In the genomic region with DNA sequence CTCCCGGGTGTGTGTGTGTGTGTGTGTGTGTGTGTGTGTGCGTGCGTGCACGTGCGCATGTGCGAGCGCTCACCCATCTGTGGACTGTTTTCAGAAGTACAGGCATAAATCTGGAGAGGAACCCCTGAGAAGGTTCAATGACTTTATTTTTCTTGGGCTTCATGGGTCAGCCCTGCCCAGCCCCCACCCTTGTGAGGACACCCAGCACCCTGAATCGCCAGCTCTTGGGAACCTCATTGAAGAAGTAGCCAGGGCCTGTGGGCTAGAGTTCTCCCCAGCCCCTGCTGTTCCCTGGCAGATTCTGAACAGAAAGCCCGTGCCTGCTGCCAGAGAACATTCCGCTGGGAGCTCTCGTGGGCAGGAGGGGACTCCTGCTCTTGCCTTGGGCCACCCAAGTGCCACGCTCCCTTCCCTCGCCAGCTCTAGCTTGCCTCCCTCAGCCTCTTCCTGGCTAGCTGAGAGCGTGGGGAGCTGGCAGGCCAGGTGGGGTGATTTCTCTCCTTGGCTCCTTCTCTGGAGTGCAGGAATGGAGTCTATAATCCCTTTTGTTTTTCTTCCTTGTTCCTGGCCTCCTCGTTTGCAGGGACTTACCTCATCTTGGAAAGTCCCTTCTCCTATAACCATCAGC, we compare ENCODE assay signal across 9 mouse cellular contexts. TPM values are rescaled to one million over a fixed set of nuclear protein-coding genes. Genes with fewer than 3 reads are reported as not detected.
DNase-seq lines count a peak whose midpoint lies in the region; ATAC-seq lines count a peak whose summit lies in the region.
"Had no signal": no experiment of that assay in that cellular context is flagged by ENCODE, and none has a peak within 500 bp of the region (broad histone marks: within the 10 kb centered on the region; RNA-seq: fewer than 3 reads in every experiment).

No protein-coding gene starts in this region.

- no peak overlapping the region for H3K9ac ChIP-seq in embryonic facial prominence, embryonic 12.5 days
- no peak overlapping the region for H3K9ac ChIP-seq in hindbrain, embryonic 16.5 days (ENCODE audit: low read depth, low read length)
- H3K9ac ChIP-seq in liver, embryonic 16.5 days (ENCODE audit: low read depth, low read length) = no peak overlapping the region
- H3K9ac ChIP-seq in stomach, embryonic 16.5 days (ENCODE audit: low read length) = peak overlapping the region; percentile 57

- H3K4me2 ChIP-seq in embryonic facial prominence, embryonic 12.5 days (replicated peaks) = no peak overlapping the region
- no peak overlapping the region for H3K4me2 ChIP-seq in hindbrain, embryonic 16.5 days (ENCODE audit: low read length)
- H3K4me2 ChIP-seq in liver, embryonic 16.5 days (ENCODE audit: low read depth, low read length) = no peak overlapping the region
- no peak overlapping the region for H3K4me2 ChIP-seq in stomach, embryonic 16.5 days (ENCODE audit: low read depth, low read length)

- no peaks in the 10 kb centered on the region for H3K9me3 ChIP-seq in embryonic facial prominence, embryonic 12.5 days
- H3K9me3 ChIP-seq in hindbrain, embryonic 16.5 days (ENCODE audit: control insufficient read depth, low read length) = no peaks in the 10 kb centered on the region
- no peaks in the 10 kb centered on the region for H3K9me3 ChIP-seq in liver, embryonic 16.5 days (replicated peaks; ENCODE audit: control insufficient read depth, low read length)
- H3K9me3 ChIP-seq in stomach, embryonic 16.5 days (replicated peaks; ENCODE audit: control insufficient read depth, low read length) = no peaks in the 10 kb centered on the region
- H3K9me3 ChIP-seq: megakaryocyte, embryonic 14.5 days had no signal

- ATAC-seq in embryonic facial prominence, embryonic 12.5 days (ENCODE audit: insufficient number of reproducible peaks, insufficient read depth, low FRiP score, low TSS enrichment) = no peak
- no peak for ATAC-seq in hindbrain, embryonic 16.5 days
- ATAC-seq in liver, embryonic 16.5 days (ENCODE audit: low read depth) = no peak
- no peak for ATAC-seq in stomach, embryonic 16.5 days (ENCODE audit: insufficient read depth, low FRiP score)
- no peak for ATAC-seq in megakaryocyte, adult 5-6 weeks (ENCODE audit: poor library complexity, severe bottlenecking)

- WGBS in embryonic facial prominence, embryonic 12.5 days = 77% methylated on average over 15 of the region's 15 CpGs
- 59% methylated on average over 15 of the region's 15 CpGs for WGBS in hindbrain, embryonic 16.5 days
- WGBS in liver, embryonic 16.5 days (ENCODE audit: insufficient replicate concordance) = 67% methylated on average over 15 of the region's 15 CpGs
- 80% methylated on average over 15 of the region's 15 CpGs for WGBS in stomach, embryonic 16.5 days

- no peaks in the 10 kb centered on the region for H3K27me3 ChIP-seq in embryonic facial prominence, embryonic 12.5 days
- no peaks in the 10 kb centered on the region for H3K27me3 ChIP-seq in hindbrain, embryonic 16.5 days (replicated peaks; ENCODE audit: control insufficient read depth, insufficient read depth, low read length)
- H3K27me3 ChIP-seq in liver, embryonic 16.5 days (ENCODE audit: control insufficient read depth, insufficient read depth, low read depth, low read length) = no peaks in the 10 kb centered on the region
- no peaks in the 10 kb centered on the region for H3K27me3 ChIP-seq in stomach, embryonic 16.5 days (ENCODE audit: control insufficient read depth, insufficient read depth, low read length)
- H3K27me3 ChIP-seq: megakaryocyte, embryonic 14.5 days had no signal

- DNase-seq in frontal cortex, postnatal 36 days (ENCODE audit: low spot score in 2 of 2) = peak; percentile 43 to 51
- DNase-seq in frontal cortex, postnatal 25 days (ENCODE audit: low spot score in 2 of 2) = no peak
- peak; percentile 53 to 55 for DNase-seq in B cell, adult 2 months

- peaks cover 48% of the 10 kb centered on the region for H3K4me1 ChIP-seq in embryonic facial prominence, embryonic 12.5 days
- H3K4me1 ChIP-seq in hindbrain, embryonic 16.5 days (ENCODE audit: control insufficient read depth, insufficient read depth, low read depth, low read length) = peaks cover 20% of the 10 kb centered on the region; the same call in 1 of the 2 replicates
- peaks cover 48% of the 10 kb centered on the region for H3K4me1 ChIP-seq in liver, embryonic 16.5 days (ENCODE audit: control insufficient read depth, low read depth, low read length)
- peaks cover 67% of the 10 kb centered on the region for H3K4me1 ChIP-seq in stomach, embryonic 16.5 days (ENCODE audit: control insufficient read depth, insufficient read depth, low read length)

- no peak overlapping the region for H3K4me3 ChIP-seq in embryonic facial prominence, embryonic 12.5 days
- H3K4me3 ChIP-seq in hindbrain, embryonic 16.5 days (ENCODE audit: low read length) = no peak overlapping the region
- no peak overlapping the region for H3K4me3 ChIP-seq in liver, embryonic 16.5 days (ENCODE audit: low read depth, low read length)
- H3K4me3 ChIP-seq in stomach, embryonic 16.5 days (replicated peaks; ENCODE audit: low read length) = no peak overlapping the region

- H3K27ac ChIP-seq in embryonic facial prominence, embryonic 12.5 days = peak overlapping the region; percentile 46; the same call in 1 of the 2 replicates
- H3K27ac ChIP-seq in hindbrain, embryonic 16.5 days (ENCODE audit: low read depth, low read length) = peak overlapping the region; percentile 65
- H3K27ac ChIP-seq in liver, embryonic 16.5 days (ENCODE audit: low read length) = peak overlapping the region; percentile 62; the same call in 1 of the 2 replicates
- peak overlapping the region; percentile 65 for H3K27ac ChIP-seq in stomach, embryonic 16.5 days (ENCODE audit: low read length)

- H3K36me3 ChIP-seq in embryonic facial prominence, embryonic 12.5 days = peaks cover 53% of the 10 kb centered on the region
- peaks cover 4% of the 10 kb centered on the region; the same call in 1 of the 2 replicates for H3K36me3 ChIP-seq in hindbrain, embryonic 16.5 days (ENCODE audit: control insufficient read depth, insufficient read depth, low read length)
- H3K36me3 ChIP-seq in liver, embryonic 16.5 days (ENCODE audit: control insufficient read depth, insufficient read depth) = no peaks in the 10 kb centered on the region
- H3K36me3 ChIP-seq in stomach, embryonic 16.5 days (ENCODE audit: control insufficient read depth, insufficient read depth, low read length) = no peaks in the 10 kb centered on the region

RNA-seq across cellular contexts. Expression of gene Trim8, which starts 17.7 kb away (rescaled TPM):
- 22.4 and 23.5 TPM in 2 replicates for polyA plus RNA-seq in embryonic facial prominence, embryonic 12.5 days (2016; fragmentation: Nextera tagmentation; extraction: Ambion mirVana)
- polyA plus RNA-seq in hindbrain, embryonic 16.5 days (2015; fragmentation: Nextera tagmentation; extraction: Ambion mirVana) = 23.4 and 27.6 TPM in 2 replicates
- polyA plus RNA-seq in liver, embryonic 16.5 days (2015; fragmentation: Nextera tagmentation; extraction: Ambion mirVana) = 7.7 and 10.5 TPM in 2 replicates
- polyA plus RNA-seq in stomach, embryonic 16.5 days (2015; fragmentation: Nextera tagmentation; extraction: Ambion mirVana) = 11.8 and 16.2 TPM in 2 replicates
- total RNA-seq in megakaryocyte, adult 5-6 weeks (2015) = 14.1 and 18.2 TPM in 2 replicates
- total RNA-seq in megakaryocyte, adult 5-6 weeks (2017) = 18.0 and 20.1 TPM in 2 replicates

Comparison
In these comparisons a context has a peak if more than half of its experiments do, and no peak if none do; other contexts are left out.
1. DNase-seq: peak in frontal cortex, postnatal 36 days (2 of 2) and B cell, adult 2 months (2 of 2); none in frontal cortex, postnatal 25 days (0 of 2).
2. Peak in every context shown above with its lines, with median percentiles within 50 percentile points of each other: H3K27ac ChIP-seq.